Mouse (Mus musculus): Measurements from ENCODE around the gene Dgkd. TPM values are rescaled to one million over a fixed set of nuclear protein-coding genes. Genes with fewer than 3 reads are reported as not detected.
A peak's percentile ranks its signal among the peaks of the same experiment; 100 is the strongest.

Gene Dgkd
- total RNA-seq, 4 experiments from 2014 or later = 33.5 to 43.2 (median 42.0) TPM

- DNase-seq (ENCODE audit: low spot score) = no peak
Observed at GRCm38 (mm10) chr1:87848237-87848996, 4.7 kb upstream of the Dgkd start.

- no peak for DNase-seq (ENCODE audit: low spot score)
Observed at GRCm38 (mm10) chr1:87849278-87849677, 3.8 kb upstream of the Dgkd start.

- DNase-seq (ENCODE audit: low spot score) = no peak
Observed at GRCm38 (mm10) chr1:87851344-87851743, 1.7 kb upstream of the Dgkd start.

DNA sequence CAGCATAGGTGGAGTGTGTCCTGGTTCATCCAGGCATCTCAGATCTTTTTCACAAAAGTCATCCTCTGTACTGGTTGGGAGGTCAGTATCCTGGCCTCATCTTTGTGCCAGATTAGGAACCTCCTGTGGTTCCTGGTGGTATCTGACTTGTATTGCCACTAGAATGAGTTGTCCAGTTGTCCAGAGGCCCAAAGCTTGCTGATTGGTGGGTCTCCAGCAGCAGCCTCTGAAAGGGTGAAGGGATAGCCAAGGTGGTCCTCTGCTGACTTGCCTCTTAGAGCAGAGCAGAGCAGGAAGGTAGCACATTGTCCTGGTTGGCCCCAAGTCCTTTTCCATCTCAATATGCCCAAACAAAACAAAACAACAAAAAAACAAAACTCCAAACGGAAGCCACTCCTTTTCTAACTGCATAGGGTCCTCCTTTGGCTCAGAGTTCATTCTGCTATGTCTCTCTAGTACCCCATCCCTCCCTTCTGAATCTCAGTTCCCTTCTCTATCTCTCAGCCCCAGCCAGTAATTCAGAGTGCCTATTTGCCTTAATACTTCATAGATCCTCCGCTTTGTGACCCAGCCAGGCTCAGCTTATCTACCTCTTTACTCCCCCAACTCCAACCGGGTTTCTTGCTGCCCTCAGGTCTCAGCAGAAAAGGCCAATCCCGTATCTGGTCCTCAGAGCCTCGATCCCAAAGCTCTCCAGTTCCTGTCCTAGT is 851 bp upstream of the Dgkd start:
- no peak for DNase-seq (ENCODE audit: low spot score)

DNA sequence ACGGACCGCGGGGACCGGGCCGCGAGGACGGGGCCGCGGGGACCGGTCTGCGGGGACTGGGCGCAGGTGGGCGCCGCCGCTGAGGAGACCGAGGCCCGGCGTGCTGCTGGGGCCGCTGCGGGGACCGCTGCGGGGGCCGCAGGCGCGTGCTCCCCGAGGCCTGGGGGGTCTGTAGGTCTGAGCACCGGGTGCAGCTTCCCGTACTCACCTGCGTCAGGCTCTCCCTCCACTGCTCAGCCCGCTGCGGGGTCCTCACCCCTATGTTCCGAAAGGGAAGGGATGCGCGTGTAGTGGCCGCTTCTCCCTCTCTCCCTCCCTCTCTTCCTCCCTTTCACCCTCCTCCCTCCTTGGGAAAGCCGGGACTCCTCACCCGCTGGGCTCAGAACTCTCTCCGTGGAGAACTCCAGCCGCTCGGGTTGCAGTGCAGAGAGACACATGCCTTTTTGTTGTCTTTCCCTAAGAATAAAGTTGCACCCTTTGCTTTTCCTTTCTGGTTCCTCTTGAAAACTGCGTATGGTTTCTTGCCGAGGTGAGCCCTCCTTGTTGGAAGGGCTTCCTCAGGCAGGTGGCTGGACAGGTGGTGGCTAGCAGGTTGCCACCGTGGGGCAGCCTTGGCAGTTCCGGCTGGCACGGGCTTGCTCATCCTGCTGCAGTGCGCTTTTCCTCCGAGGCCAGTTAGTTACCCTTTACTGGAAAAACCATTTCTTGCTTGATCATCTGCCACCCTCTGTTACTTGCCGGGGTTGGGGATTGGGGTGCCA is 694 bp downstream of the Dgkd start:
- no peak for DNase-seq (ENCODE audit: low spot score)

GRCm38 (mm10) chr1:87854411-87854810 is 1.3 kb downstream of the Dgkd start:
- no peak for DNase-seq (ENCODE audit: low spot score)

DNA sequence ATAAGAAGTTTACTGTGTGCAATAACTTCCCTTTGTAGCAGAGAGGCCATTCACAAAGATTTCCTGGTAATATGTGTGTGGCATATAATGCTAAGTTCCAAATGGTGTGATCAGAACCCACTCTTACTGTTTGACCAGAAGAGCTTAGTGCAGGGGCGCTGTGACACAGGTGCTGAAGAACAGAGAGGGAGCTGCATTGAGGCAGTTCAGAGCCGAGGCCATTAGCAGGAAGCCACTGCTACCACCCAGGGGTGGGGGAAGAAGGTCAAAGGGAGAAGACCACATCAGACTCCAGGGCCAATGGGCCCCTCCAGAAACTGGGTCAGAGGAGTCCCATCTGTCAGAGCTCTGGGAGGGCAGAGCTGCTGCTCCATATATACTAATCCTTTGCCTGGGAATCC is 1.8 kb downstream of the Dgkd start:
- DNase-seq (ENCODE audit: low spot score) = no peak

DNA sequence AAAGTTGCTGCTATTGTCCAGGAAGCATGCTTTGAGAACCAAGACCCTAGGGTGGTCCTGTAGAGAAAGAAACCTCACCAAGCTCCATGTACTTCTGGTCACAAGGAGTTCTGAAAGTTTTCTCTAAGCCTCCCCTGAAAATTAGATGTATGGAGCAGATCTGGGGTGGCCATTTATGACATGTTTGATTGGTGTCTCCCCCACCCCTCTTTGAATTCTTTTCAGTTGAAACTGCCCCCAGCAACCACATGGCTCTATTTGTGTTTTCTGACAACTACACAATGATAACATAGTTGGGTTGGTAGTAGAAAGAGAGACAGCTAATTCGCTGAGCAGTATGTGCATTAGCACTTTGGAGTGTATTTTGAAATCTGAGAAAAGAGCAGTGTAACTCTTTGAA is 2.4 kb downstream of the Dgkd start:
- no peak for DNase-seq (ENCODE audit: low spot score)

- no peak for DNase-seq (ENCODE audit: low spot score)
Observed at GRCm38 (mm10) chr1:87856823-87857222, 3.7 kb downstream of the Dgkd start.

- DNase-seq (ENCODE audit: low spot score) = no peak
Observed at GRCm38 (mm10) chr1:87858031-87858430, 4.9 kb downstream of the Dgkd start.

- no peak for DNase-seq (ENCODE audit: low spot score)
Observed at GRCm38 (mm10) chr1:87858529-87858928, 5.4 kb downstream of the Dgkd start.

- no peak for DNase-seq (ENCODE audit: low spot score)
Observed at GRCm38 (mm10) chr1:87863602-87864001, 10.5 kb downstream of the Dgkd start.

DNA sequence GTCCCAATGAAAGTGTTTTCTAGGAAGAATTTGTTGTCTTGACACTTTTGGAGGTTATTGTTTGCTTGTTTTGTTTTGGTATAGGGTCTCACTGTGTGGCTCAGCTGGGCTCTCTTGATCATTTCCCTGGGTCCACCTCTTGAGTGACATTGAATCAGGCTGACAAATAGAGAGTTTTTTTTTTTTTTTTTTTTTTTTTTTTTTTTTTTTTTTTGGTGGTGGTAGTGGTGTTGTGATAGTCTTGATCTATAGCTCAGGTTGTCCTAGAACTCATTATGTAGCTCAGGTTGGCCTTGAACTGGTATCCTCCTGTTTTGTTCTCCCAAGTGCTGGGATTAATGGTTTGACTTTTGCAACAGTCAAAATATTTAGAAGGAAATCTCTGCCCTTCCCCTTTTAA is 11.8 kb downstream of the Dgkd start:
- DNase-seq (ENCODE audit: low spot score) = no peak

DNA sequence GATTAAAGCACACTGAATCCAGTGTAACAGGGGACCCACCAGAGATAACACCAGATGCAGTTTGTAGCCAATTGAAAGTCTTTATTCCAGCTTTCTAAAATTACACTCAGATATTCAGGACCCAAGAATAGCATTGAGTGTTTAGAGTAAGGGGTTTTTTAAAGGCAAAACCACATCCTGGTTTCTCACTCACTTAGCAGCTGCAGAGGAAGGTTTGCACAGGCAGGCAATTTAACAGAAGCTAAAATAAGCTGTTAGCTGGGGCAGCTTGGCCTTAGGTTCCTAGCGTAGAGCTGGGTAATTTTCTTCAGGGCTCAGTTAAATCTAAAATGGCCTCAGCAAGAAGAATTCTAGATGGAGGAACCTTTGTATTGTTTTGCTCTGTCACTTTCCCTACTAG is 13.6 kb downstream of the Dgkd start:
- DNase-seq (ENCODE audit: low spot score) = no peak

DNA sequence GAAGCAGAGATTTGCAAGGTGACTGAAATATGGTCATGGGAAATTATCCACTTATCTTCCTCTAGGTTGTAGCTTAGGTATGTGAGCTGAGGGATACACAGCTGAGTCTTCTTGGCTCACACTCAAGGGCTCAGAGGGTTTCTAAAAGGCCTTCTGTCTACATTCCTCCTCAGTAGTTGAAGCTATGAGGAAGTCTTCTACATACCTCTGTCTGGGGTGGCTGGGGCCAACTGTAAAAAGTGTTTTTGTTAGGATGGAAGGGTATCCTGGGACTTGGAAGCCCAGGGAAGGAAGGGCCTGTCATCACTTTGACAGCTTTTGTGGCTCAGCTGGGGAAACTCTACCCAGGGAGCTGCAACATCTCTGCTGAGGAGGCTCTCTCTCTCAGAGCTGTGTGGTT is 18.5 kb downstream of the Dgkd start:
- DNase-seq (ENCODE audit: low spot score) = no peak

DNA sequence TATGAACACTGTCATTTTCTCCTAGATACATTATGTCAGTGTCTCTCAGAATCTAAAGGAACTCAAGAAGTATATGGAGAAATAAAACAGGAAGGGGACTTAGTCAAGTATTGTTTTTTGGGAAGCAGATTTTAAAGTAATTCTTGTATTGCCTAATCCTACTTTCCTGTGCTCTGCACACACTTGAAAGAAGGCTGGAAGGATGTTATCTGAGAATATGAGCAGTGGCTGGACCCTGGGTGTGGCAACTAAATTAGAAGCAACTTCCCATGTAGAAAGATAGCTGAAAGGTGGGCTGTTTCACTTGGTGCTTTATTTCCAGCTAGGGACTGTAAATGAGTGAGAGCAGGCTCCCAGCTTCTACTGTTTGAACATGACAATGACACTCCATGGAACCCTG is 20.0 kb downstream of the Dgkd start:
- no peak for DNase-seq (ENCODE audit: low spot score)

GRCm38 (mm10) chr1:87876065-87876464 is 23.0 kb downstream of the Dgkd start:
- DNase-seq (ENCODE audit: low spot score) = no peak

DNA sequence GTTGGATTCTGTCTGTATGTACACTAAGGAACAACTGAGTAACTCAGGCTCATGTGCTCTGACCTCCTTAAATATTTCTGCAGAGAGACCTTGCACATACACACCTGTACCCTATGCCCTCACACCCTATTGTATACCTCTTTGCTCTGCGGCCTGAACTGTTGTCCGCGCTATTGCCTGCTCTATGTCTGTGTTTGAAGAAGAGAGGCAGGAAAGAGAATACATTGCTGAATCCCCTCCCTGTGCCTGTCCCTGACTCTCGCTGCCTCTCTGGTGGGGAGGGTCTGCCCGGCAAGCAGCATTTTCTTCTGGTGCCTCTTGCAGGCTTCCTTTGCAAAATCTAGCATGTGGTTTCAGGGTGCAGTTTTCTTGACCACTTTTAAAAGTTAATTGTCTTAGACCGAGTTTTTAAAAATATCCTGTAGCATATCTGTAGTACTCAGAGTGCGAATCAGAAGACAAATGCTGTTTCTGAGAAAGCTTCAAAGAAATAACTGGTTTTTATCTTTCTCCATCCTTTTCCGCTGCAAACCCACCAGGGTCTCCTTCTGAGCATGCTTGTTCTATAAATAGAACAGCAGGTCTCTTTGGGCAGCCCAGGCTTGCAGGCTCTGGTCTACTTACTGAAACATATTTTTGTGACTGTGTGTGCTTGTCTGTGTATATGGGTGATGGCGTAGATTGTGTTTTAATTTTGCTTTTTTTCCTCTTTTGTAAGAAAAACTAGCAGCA is 24.6 kb downstream of the Dgkd start:
- no peak for DNase-seq (ENCODE audit: low spot score)

DNA sequence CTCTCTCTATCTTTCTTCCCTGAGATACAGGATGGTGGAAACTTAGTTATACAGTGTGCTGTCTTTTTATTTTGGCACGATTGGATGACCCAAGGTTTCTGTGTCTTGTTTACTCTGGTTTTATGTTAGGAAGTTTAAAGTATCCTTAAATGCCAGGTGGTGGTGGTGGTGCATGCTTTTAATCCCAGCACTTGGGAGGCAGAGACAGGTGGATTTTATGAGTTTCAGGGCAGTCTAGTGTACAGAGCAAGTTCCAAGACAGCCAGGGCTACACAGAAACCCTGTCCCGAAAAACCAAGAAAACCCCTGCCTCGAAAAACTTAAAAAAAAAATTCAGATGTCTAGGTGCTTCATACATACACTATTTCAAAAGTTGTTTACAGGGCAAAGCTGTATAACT is 25.9 kb downstream of the Dgkd start:
- no peak for DNase-seq (ENCODE audit: low spot score)

DNA sequence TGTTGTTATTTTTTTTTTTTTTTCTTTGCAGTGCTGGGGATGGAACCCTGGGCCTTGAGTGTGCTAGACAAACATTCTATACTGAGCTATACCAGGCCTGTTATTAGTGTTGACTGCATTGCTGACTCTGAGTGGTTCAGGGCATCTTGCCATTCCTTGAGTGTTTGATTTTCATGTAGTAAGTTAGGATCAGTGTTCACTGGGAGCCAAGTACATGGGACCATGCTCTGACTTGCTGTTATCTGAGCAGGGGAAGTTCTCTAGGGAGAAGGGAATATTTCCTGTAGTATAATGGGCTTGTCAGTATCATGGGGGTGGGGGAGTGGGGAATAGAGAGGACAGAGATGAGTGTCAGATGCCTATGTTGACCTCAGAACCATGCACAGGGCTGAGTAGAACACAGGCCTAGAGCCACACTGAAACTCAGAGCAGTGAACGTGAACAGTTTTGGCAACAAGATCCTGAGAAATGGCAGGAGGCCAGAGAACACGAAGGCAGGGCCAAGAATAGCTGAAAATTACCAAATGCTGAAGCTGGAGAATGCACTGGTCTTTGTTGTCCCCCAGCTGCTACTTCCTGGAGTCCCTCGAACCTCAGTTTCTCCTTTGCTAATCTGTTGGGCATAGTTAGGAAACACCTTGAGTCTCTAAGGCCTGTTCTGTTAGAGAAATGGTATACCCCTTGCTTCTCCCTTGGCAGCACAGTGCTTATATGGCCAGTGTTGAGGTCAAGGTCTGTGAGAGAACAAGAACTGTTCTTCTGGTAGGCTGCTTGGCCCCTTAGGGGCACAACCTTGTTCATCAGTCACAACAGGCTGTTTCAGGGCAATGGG is 26.6 kb downstream of the Dgkd start:
- DNase-seq (ENCODE audit: low spot score) = peak; percentile 93

DNA sequence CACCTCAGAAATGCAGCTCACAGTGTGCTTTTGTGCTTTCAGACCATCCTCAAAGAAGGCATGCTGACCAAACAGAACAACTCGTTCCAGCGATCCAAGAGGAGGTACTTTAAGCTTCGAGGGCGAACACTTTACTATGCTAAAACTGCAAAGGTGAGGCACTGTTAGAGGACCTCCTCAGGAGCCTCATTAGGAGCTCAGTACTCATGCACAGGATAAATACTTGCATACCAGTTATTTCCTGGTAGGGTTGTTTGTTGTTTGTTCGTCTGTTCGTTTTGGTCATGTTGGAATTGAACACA is 27.2 kb downstream of the Dgkd start:
- DNase-seq (ENCODE audit: low spot score) = no peak

Measured in heart, adult 8-10 months (tissue).